Mouse (Mus musculus): ENCODE results near the gene Olfr32. TPM values are rescaled to one million over a fixed set of nuclear protein-coding genes. Genes with fewer than 3 reads are reported as not detected.

The Olfr32 gene
- not detected in 2 replicates for polyA plus RNA-seq (2015; fragmentation: Nextera tagmentation; extraction: Ambion mirVana)

GRCm38 (mm10) chr2:90142196-90142595 is at the start of gene Olfr32:
TSS of gene Olfr32 (minus strand) at chr2:90142296.

GRCm38 (mm10) chr2:90152991-90153390 is 10.9 kb upstream of the Olfr32 start, which contains the start of gene Olfr1270:
TSS of gene Olfr1270 (minus strand) at chr2:90153091.

GRCm38 (mm10) chr2:90121312-90121711 is 20.8 kb downstream of the Olfr32 start, which contains the start of gene Olfr1269:
TSS of gene Olfr1269 (minus strand) at chr2:90121412.

Other genes starting within 250 kb of the Olfr32 start
- not detected in 2 replicates for gene Olfr1258, start 215.0 kb downstream of the Olfr32 start, polyA plus RNA-seq (2015; fragmentation: Nextera tagmentation; extraction: Ambion mirVana)
- not detected in 2 replicates for gene Olfr1259, start 193.6 kb downstream of the Olfr32 start, polyA plus RNA-seq (2015; fragmentation: Nextera tagmentation; extraction: Ambion mirVana)
- 0.23 and 0.35 TPM in 2 replicates for gene Olfr1260, start 168.0 kb downstream of the Olfr32 start, polyA plus RNA-seq (2015; fragmentation: Nextera tagmentation; extraction: Ambion mirVana)
- not detected in 2 replicates for gene Olfr1261, start 151.1 kb downstream of the Olfr32 start, polyA plus RNA-seq (2015; fragmentation: Nextera tagmentation; extraction: Ambion mirVana)
- not detected in 2 replicates for gene Olfr1262, start 142.2 kb downstream of the Olfr32 start, polyA plus RNA-seq (2015; fragmentation: Nextera tagmentation; extraction: Ambion mirVana)
- not detected in 2 replicates for gene Olfr1263, start 130.2 kb downstream of the Olfr32 start, polyA plus RNA-seq (2015; fragmentation: Nextera tagmentation; extraction: Ambion mirVana)
- not detected in 2 replicates for gene Olfr1264, start 116.7 kb downstream of the Olfr32 start, polyA plus RNA-seq (2015; fragmentation: Nextera tagmentation; extraction: Ambion mirVana)
- gene Olfr1265, start 107.0 kb downstream of the Olfr32 start, polyA plus RNA-seq (2015; fragmentation: Nextera tagmentation; extraction: Ambion mirVana), result not detected in 2 replicates
- gene Olfr140, start 78.7 kb downstream of the Olfr32 start, polyA plus RNA-seq (2015; fragmentation: Nextera tagmentation; extraction: Ambion mirVana), result not detected in 2 replicates
- gene Olfr1269, start 20.9 kb downstream of the Olfr32 start, polyA plus RNA-seq (2015; fragmentation: Nextera tagmentation; extraction: Ambion mirVana), result not detected in 2 replicates
- gene Olfr1270, start 10.8 kb upstream of the Olfr32 start, polyA plus RNA-seq (2015; fragmentation: Nextera tagmentation; extraction: Ambion mirVana), result not detected in 2 replicates
- gene Olfr1506, start 82.2 kb upstream of the Olfr32 start, polyA plus RNA-seq (2015; fragmentation: Nextera tagmentation; extraction: Ambion mirVana), result not detected in 2 replicates
- gene Olfr142, start 115.3 kb upstream of the Olfr32 start, polyA plus RNA-seq (2015; fragmentation: Nextera tagmentation; extraction: Ambion mirVana), result not detected in 2 replicates
- not detected in 2 replicates for gene Olfr1271, start 128.7 kb upstream of the Olfr32 start, polyA plus RNA-seq (2015; fragmentation: Nextera tagmentation; extraction: Ambion mirVana)
- gene Olfr1272, start 150.5 kb upstream of the Olfr32 start, polyA plus RNA-seq (2015; fragmentation: Nextera tagmentation; extraction: Ambion mirVana), result not detected in 2 replicates
- 0.06 TPM in 1 of 2 replicates, not detected in the other for gene Gm13769, start 179.9 kb upstream of the Olfr32 start, polyA plus RNA-seq (2015; fragmentation: Nextera tagmentation; extraction: Ambion mirVana)

All from adrenal gland, postnatal 0 days (tissue).